Mouse (Mus musculus): ENCODE measurements around the gene Sit1. TPM values are rescaled to one million over a fixed set of nuclear protein-coding genes. Genes with fewer than 3 reads are reported as not detected.

Gene Sit1
- total RNA-seq (2023) = 12.9 to 13.7 TPM (median 13.3 TPM) in 4 replicates

DNA sequence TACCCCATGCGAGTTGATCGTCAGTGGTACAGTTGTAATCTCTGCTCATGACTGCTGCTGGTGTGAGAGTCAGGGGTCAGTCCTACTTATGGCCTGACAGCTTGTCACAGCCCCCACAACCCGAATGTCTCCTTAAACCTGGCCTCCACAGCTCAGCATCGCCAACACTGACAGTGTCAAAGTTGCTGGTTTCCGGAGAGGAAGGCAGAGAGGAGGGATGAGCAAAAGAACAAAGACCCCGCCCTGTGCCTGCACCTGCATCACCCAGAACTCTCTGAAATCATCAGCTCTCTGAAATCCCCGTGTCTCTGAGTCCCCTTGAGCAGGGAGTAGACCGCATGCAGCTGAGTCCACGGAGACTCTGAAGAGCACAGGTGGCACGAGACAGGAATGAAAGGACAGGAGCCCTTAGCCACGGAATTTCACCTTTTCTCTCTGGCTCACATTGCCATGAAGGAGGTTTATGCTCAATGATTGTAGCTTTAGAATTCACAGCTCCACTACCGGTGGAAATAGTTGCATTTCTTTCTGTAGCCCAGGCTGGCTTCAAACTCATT, at the start of gene Sit1:
Sit1 (minus strand) TSS at position 200 of the 557 bp plus-strand sequence.

GRCm38 (mm10) chr4:43506536-43507185, 23.1 kb upstream of the Sit1 start, which contains the start of gene Car9:
Car9 (plus strand) TSS chr4:43506966.

GRCm38 (mm10) chr4:43499407-43500333, 16.1 kb upstream of the Sit1 start, which contains the start of gene Arhgef39:
Arhgef39 (minus strand) TSS chr4:43499695.

DNA sequence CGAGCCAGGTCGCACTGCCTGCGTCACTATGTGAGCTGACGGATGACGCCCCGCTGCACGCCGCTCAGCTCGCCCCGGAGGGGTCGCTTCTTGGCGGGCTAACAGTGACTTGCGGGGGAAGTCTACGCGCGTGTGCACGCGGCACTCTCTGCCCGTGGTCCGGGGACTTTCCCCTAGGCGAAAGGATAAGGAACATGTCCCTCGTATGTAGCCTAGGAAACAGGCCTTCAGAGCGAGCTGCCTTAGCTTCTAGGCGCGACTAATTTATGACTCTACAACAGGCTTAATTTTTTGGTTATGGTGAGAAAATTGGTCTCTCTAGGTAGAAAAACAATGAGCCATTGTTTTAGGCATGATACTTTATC, 9.3 kb upstream of the Sit1 start, which contains the start of gene Ccdc107:
Ccdc107 (plus strand) TSS at position 80 of the 365 bp plus-strand sequence.

GRCm38 (mm10) chr4:43454041-43454836, 29.3 kb downstream of the Sit1 start, which contains the start of gene Cd72:
Cd72 (minus strand) TSS chr4:43454628.

DNA sequence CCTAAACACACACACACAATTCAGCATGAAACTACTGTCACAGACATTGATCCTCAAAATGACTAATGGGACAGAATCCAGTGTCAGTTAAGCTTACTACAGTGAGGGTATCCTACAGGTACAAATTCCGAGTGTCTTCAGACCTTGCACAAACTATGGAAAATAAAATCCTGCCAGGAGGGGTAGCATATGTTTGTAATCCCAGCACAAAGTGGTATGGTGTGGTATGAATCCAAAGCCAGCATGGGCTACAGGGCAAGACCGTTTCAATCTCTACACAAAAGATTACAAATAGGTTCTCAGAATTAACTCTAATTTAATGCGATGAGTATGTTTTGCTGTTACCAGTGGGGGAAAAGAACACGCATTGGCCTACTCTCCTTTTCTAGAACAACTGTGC, 41.9 kb downstream of the Sit1 start, which contains the start of gene Tesk1:
Tesk1 (plus strand) TSS at position 301 of the 400 bp plus-strand sequence.

Other genes with a start within 250 kb of the Sit1 start
- gene Atp8b5, start 216.6 kb downstream of the Sit1 start, total RNA-seq (2023) = not detected in 4 replicates
- 0.17 TPM in 1 of 4 replicates, not detected in the others for gene Rusc2, start 101.8 kb downstream of the Sit1 start, total RNA-seq (2023)
- gene Fam166b, start 54.6 kb downstream of the Sit1 start, total RNA-seq (2023) = not detected in 4 replicates
- gene Tesk1, start 41.8 kb downstream of the Sit1 start, total RNA-seq (2023) = 55.0 to 57.8 TPM (median 57.0 TPM) in 4 replicates
- gene Cd72, start 29.1 kb downstream of the Sit1 start, total RNA-seq (2023) = 440 to 532 TPM (median 462 TPM) in 4 replicates
- 27.3 to 29.7 TPM (median 29.2 TPM) in 4 replicates for gene Ccdc107, start 9.2 kb upstream of the Sit1 start, total RNA-seq (2023)
- 1.1 to 2.6 TPM (median 2.4 TPM) in 4 replicates for gene Arhgef39, start 16.0 kb upstream of the Sit1 start, total RNA-seq (2023)
- gene Car9, start 23.2 kb upstream of the Sit1 start, total RNA-seq (2023) = 0.49 to 1.2 TPM in 2 of 4 replicates, not detected in the others
- 0.46 to 1.6 TPM (median 0.74 TPM) in 4 replicates for gene Tpm2, start 40.0 kb upstream of the Sit1 start, total RNA-seq (2023)
- gene Creb3, start 78.6 kb upstream of the Sit1 start, total RNA-seq (2023) = 71.8 to 80.6 TPM (median 76.8 TPM) in 4 replicates
- gene Tln1, start 79.0 kb upstream of the Sit1 start, total RNA-seq (2023) = 269 to 292 TPM (median 275 TPM) in 4 replicates
- gene Rgp1, start 95.0 kb upstream of the Sit1 start, total RNA-seq (2023) = 39.9 to 55.5 TPM (median 43.6 TPM) in 4 replicates
- gene Gba2, start 95.1 kb upstream of the Sit1 start, total RNA-seq (2023) = 41.8 to 54.9 TPM (median 45.2 TPM) in 4 replicates
- not detected in 4 replicates for gene Msmp, start 100.8 kb upstream of the Sit1 start, total RNA-seq (2023)
- 0.16 to 0.40 TPM (median 0.39 TPM) in 3 of 4 replicates, not detected in the other for gene Npr2, start 148.2 kb upstream of the Sit1 start, total RNA-seq (2023)
- 1.4 TPM in 1 of 4 replicates, not detected in the others for gene Spag8, start 169.9 kb upstream of the Sit1 start, total RNA-seq (2023)
- gene Hint2, start 172.7 kb upstream of the Sit1 start, total RNA-seq (2023) = 16.0 to 24.2 TPM (median 20.8 TPM) in 4 replicates
- 2.4 to 6.0 TPM (median 4.9 TPM) in 4 replicates for gene Tmem8b, start 185.2 kb upstream of the Sit1 start, total RNA-seq (2023)
- gene Fam221b, start 185.4 kb upstream of the Sit1 start, total RNA-seq (2023) = not detected in 4 replicates
- gene Olfr70, start 217.1 kb upstream of the Sit1 start, total RNA-seq (2023) = not detected in 4 replicates
- not detected in 4 replicates for gene Olfr71, start 226.5 kb upstream of the Sit1 start, total RNA-seq (2023)
- gene Hrct1, start 243.5 kb upstream of the Sit1 start, total RNA-seq (2023) = not detected in 4 replicates
- gene Spaar, start 246.3 kb upstream of the Sit1 start, total RNA-seq (2023) = not detected in 4 replicates